Mouse (Mus musculus): Measurements from ENCODE around the gene Ubald1. TPM values are rescaled to one million over a fixed set of nuclear protein-coding genes. Genes with fewer than 3 reads are reported as not detected.

Ubald1 gene
- total and polyA plus RNA-seq, 2 experiments from 2014 or later, result 18.3 to 27.6 TPM

DNA sequence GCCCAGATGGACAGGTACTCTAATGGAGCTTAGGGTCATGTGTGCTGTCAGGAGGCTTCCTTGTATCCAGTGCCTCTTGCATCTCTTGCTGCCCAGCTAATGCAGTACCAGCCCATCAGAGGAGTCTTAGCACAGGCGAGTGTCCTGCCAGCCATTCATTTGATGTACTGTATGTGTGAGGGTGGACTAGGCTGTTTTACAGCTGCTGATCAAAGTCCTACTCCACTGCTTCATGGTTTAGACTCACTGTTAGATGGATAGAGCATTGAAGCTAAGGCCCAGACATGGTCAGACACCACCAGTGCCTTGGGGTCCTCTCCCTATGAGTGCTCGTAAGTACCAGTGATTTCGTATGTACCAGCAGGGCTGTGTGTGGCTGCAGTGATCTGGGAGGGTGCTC lies 24.8 kb upstream of the Ubald1 start:
- Histone ChIP-seq H3K4me3 (ENCODE audit: low read depth, low read length) (no peak overlapping the region), H3K9me3 (replicated peaks; ENCODE audit: control insufficient read depth, low read length) (no peaks in the 10 kb centered on the region), H3K36me3 (replicated peaks; ENCODE audit: control insufficient read depth, insufficient read depth, low read length) (peaks cover 26% of the 10 kb centered on the region), H3K27ac (ENCODE audit: low read depth) (no peak overlapping the region), H3K27me3 (ENCODE audit: control insufficient read depth, insufficient read depth, low read length) (no peaks in the 10 kb centered on the region), H3K9ac (replicated peaks; ENCODE audit: low read depth, low read length) (no peak overlapping the region), H3K4me2 (ENCODE audit: low read depth, low read length) (no peak overlapping the region), H3K4me1 (ENCODE audit: control insufficient read depth, insufficient read depth) (0 out of 2 replicates have a peak, but pooled peaks cover 3% of the 10 kb centered on the region)
- TF ChIP-seq CTCF (IDR thresholded peaks at IDR 0.05; ENCODE audit: low read depth), result no peak
- no peak for TF ChIP-seq EP300 (IDR thresholded peaks at IDR 0.05; ENCODE audit: low read depth)
- WGBS, result 81% methylated on average over 3 of the region's 3 CpGs
- ATAC-seq (ENCODE audit: insufficient read depth, low read depth) (no peak), DNase-seq (ENCODE audit: low spot score) (no peak)

DNA sequence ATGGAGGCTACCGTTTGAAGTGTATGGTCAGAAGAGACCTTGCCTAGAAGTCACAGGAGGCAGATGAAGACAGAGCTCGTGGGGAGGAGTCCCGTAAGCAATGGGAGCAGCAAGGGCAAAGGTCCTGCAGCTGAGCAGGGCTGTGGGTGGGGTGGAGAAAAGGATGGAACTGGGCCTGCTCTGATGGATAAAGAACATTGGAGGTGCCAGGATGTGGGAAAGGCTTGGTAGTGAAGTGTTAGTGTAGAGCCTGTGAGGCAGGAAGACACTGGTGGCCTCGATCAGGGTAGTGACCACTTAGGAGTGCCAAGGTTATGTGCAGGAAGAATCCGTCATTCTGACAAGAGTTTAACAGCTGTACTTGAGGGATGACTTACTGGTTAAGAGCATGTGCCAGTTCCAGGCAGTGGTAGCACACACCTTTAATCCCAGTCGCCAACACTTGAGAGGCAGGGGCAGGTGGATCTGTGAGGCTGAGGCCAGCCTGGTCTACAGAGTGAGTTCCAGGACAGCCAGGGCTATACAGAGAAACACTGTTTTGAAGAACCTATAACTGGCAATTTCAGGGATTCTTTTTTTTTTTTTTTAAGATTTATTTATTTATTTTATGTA lies 23.5 kb upstream of the Ubald1 start:
- Histone ChIP-seq H3K9ac (replicated peaks; ENCODE audit: low read depth, low read length) (no peak overlapping the region), H3K4me1 (ENCODE audit: control insufficient read depth, insufficient read depth) (0 out of 2 replicates have a peak, but pooled peaks cover 3% of the 10 kb centered on the region), H3K27me3 (ENCODE audit: control insufficient read depth, insufficient read depth, low read length) (no peaks in the 10 kb centered on the region), H3K36me3 (replicated peaks; ENCODE audit: control insufficient read depth, insufficient read depth, low read length) (peaks cover 13% of the 10 kb centered on the region), H3K4me3 (ENCODE audit: low read depth, low read length) (no peak overlapping the region), H3K4me2 (ENCODE audit: low read depth, low read length) (no peak overlapping the region), H3K9me3 (replicated peaks; ENCODE audit: control insufficient read depth, low read length) (no peaks in the 10 kb centered on the region), H3K27ac (ENCODE audit: low read depth) (no peak overlapping the region)
- 72% methylated on average over 6 of the region's 6 CpGs for WGBS
- TF ChIP-seq CTCF (IDR thresholded peaks at IDR 0.05; ENCODE audit: low read depth), result no peak
- TF ChIP-seq EP300 (IDR thresholded peaks at IDR 0.05; ENCODE audit: low read depth), result no peak
- ATAC-seq (ENCODE audit: insufficient read depth, low read depth) (no peak), DNase-seq (ENCODE audit: low spot score) (no peak)

DNA sequence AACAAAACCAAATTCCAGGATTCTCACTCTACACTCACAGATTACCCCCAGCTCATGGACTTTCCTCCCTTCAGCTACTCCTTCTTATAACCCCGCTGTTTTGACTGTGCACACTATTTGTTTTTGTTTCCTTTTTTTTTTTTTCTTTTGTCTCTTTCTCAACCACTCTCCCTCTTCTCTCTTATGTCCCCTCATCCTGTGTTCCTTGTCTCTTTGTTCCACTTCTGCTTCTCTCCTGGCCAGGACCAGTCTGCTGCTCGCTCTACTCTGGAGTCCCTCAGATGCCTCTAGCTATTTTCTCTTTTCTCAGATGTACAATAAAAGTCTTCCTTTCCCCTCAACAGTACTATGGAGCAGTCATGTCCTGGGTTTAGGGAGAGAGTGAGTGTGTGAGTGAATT lies 22.3 kb upstream of the Ubald1 start:
- Histone ChIP-seq H3K4me3 (ENCODE audit: low read depth, low read length) (no peak overlapping the region), H3K4me2 (ENCODE audit: low read depth, low read length) (no peak overlapping the region), H3K27me3 (ENCODE audit: control insufficient read depth, insufficient read depth, low read length) (no peaks in the 10 kb centered on the region), H3K9me3 (replicated peaks; ENCODE audit: control insufficient read depth, low read length) (no peaks in the 10 kb centered on the region), H3K9ac (replicated peaks; ENCODE audit: low read depth, low read length) (no peak overlapping the region), H3K36me3 (replicated peaks; ENCODE audit: control insufficient read depth, insufficient read depth, low read length) (peaks cover 1% of the 10 kb centered on the region; the same call in 1 of the 2 replicates), H3K4me1 (ENCODE audit: control insufficient read depth, insufficient read depth) (peaks cover 7% of the 10 kb centered on the region; the same call in 1 of the 2 replicates), H3K27ac (ENCODE audit: low read depth) (no peak overlapping the region)
- no peak for TF ChIP-seq EP300 (IDR thresholded peaks at IDR 0.05; ENCODE audit: low read depth)
- TF ChIP-seq CTCF (IDR thresholded peaks at IDR 0.05; ENCODE audit: low read depth), result no peak
- DNase-seq (ENCODE audit: low spot score), result no peak
- 77% methylated on average over 2 of the region's 2 CpGs for WGBS
- no peak for ATAC-seq (ENCODE audit: insufficient read depth, low read depth)

DNA sequence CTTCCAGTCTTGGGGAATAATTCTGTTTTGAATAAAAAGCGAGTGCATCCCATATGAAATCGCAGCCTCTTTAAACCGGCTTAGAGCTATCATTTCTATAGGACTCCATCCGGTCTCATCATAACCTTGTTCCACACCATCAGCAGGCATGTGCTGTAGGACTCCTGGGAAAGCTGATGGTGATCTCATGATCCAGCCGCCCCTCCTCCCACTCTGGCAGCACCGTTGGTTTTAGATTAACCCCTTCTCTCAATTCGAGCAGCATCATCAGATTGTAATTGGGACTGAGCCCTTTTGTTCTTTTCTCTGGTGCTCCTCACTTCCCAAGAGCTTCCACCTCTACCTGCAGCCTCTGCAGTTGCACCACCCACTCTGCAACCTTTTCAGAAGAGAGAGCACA lies 21.1 kb upstream of the Ubald1 start:
- WGBS, result 57% methylated on average over 7 of the region's 7 CpGs
- peaks cover 19% of the 10 kb centered on the region for H3K4me1 ChIP-seq (ENCODE audit: control insufficient read depth, insufficient read depth)
- H3K9ac ChIP-seq (replicated peaks; ENCODE audit: low read depth, low read length), result no peak overlapping the region

DNA sequence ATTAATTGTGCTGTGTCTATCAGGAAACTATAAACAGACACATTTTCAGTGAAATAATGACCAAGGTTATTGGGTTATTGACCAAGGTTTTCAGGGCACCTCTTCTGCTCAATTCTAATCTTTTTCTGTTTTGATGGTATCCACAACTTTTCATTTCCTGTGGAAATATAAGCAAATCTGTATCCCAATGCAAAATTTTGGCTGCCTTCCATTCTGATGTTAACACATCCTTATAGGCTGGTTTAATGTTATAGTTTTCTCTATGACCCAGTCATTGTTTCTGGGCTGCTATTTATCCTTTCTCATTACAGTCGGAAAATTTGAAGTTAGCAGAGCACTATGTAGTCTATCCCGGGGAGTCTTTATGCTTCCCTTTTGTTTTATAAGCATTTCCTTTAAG lies 19.6 kb upstream of the Ubald1 start:
- TF ChIP-seq EP300 (IDR thresholded peaks at IDR 0.05; ENCODE audit: low read depth), result no peak
- no peak for TF ChIP-seq CTCF (IDR thresholded peaks at IDR 0.05; ENCODE audit: low read depth)
- 49% methylated on average over 2 of the region's 2 CpGs for WGBS
- ATAC-seq (ENCODE audit: insufficient read depth, low read depth) (no peak), DNase-seq (ENCODE audit: low spot score) (no peak)
- Histone ChIP-seq H3K9ac (replicated peaks; ENCODE audit: low read depth, low read length) (no peak overlapping the region), H3K36me3 (replicated peaks; ENCODE audit: control insufficient read depth, insufficient read depth, low read length) (no peaks in the 10 kb centered on the region), H3K9me3 (replicated peaks; ENCODE audit: control insufficient read depth, low read length) (no peaks in the 10 kb centered on the region), H3K4me3 (ENCODE audit: low read depth, low read length) (no peak overlapping the region), H3K27ac (ENCODE audit: low read depth) (peak overlapping the region; percentile 55), H3K4me1 (ENCODE audit: control insufficient read depth, insufficient read depth) (peaks cover 28% of the 10 kb centered on the region), H3K4me2 (ENCODE audit: low read depth, low read length) (no peak overlapping the region), H3K27me3 (ENCODE audit: control insufficient read depth, insufficient read depth, low read length) (no peaks in the 10 kb centered on the region)

More for the DNA sequence above, 21.1 kb upstream of the Ubald1 start:
- H3K9me3 ChIP-seq (replicated peaks; ENCODE audit: control insufficient read depth, low read length), result no peaks in the 10 kb centered on the region
- H3K27ac ChIP-seq (ENCODE audit: low read depth), result no peak overlapping the region
- ATAC-seq (ENCODE audit: insufficient read depth, low read depth) (no peak), DNase-seq (ENCODE audit: low spot score) (no peak)
- H3K36me3 ChIP-seq (replicated peaks; ENCODE audit: control insufficient read depth, insufficient read depth, low read length), result no peaks in the 10 kb centered on the region
- H3K27me3 ChIP-seq (ENCODE audit: control insufficient read depth, insufficient read depth, low read length), result no peaks in the 10 kb centered on the region
- H3K4me3 ChIP-seq (ENCODE audit: low read depth, low read length), result no peak overlapping the region
- H3K4me2 ChIP-seq (ENCODE audit: low read depth, low read length), result no peak overlapping the region
- TF ChIP-seq CTCF (IDR thresholded peaks at IDR 0.05; ENCODE audit: low read depth), result no peak
- no peak for TF ChIP-seq EP300 (IDR thresholded peaks at IDR 0.05; ENCODE audit: low read depth)

DNA sequence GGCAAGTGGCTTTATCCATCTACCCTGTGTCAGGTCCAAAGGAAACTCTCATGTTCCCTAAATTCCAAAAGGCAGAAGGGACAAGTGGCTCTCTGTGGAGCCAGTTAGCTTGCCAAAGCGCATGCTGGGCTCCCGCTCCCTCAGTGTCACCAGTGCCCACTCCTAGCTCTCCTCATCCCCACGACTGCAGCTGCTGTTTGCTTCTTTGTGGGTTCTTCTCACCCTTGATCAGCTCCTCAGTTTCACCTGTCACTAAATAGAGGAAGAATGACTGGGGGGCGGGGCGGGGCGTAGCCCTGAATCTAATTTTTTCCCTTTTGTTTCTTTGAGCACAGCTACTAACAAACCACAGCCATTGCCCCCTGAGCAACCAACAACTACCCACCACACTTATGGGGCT lies 18.8 kb upstream of the Ubald1 start:
- Histone ChIP-seq H3K4me3 (ENCODE audit: low read depth, low read length) (no peak overlapping the region), H3K27me3 (ENCODE audit: control insufficient read depth, insufficient read depth, low read length) (no peaks in the 10 kb centered on the region), H3K27ac (ENCODE audit: low read depth) (no peak overlapping the region), H3K36me3 (replicated peaks; ENCODE audit: control insufficient read depth, insufficient read depth, low read length) (no peaks in the 10 kb centered on the region), H3K9ac (replicated peaks; ENCODE audit: low read depth, low read length) (no peak overlapping the region), H3K4me1 (ENCODE audit: control insufficient read depth, insufficient read depth) (peaks cover 34% of the 10 kb centered on the region), H3K9me3 (replicated peaks; ENCODE audit: control insufficient read depth, low read length) (no peaks in the 10 kb centered on the region), H3K4me2 (ENCODE audit: low read depth, low read length) (no peak overlapping the region)
- DNase-seq (ENCODE audit: low spot score) (no peak), ATAC-seq (ENCODE audit: insufficient read depth, low read depth) (no peak)
- WGBS, result 90% methylated on average over 6 of the region's 6 CpGs
- no peak for TF ChIP-seq CTCF (IDR thresholded peaks at IDR 0.05; ENCODE audit: low read depth)

Measured in heart, postnatal 0 days (tissue).